Mouse (Mus musculus) cerebellum, adult 2 months (tissue): ENCODE measurements around the gene Pxylp1. TPM values are rescaled to one million over a fixed set of nuclear protein-coding genes. Genes with fewer than 3 reads are reported as not detected.
A peak's percentile ranks its signal among the peaks of the same experiment; 100 is the strongest.

Experiments used
- DNase-seq, 2 experiments: peaks; one replicate each; pipeline ENCODE4 v3.0.0; 2021
- H3K27ac ChIP-seq: fragments of 200-500 bp; 2 replicates; pipeline ENCODE4 v1.5.1; 2012; ENCODE audit warnings: low read length, control low read depth, inconsistent platforms; ENCODE audit not compliant: insufficient read depth
- H3K27me3 ChIP-seq: fragments of 200-500 bp; 2 replicates; pipeline ENCODE4 v1.6.1; 2012; ENCODE audit warnings: inconsistent platforms, mild to moderate bottlenecking, low read length, moderate library complexity; ENCODE audit not compliant: control insufficient read depth, insufficient read depth
- H3K4me1 ChIP-seq: fragments of 200-500 bp; 2 replicates; pipeline ENCODE4 v1.6.1; 2011; ENCODE audit warnings: low read length; ENCODE audit not compliant: control insufficient read depth, insufficient read depth
- H3K4me3 ChIP-seq: fragments of 200-500 bp; replicated peaks from 2 replicates; pipeline ENCODE3; 2011; ENCODE audit warnings: mild to moderate bottlenecking, low read depth, low read length, control low read depth; ENCODE audit not compliant: insufficient read depth
- CTCF ChIP-seq: fragments of 200-500 bp; IDR thresholded peaks from 2 replicates; pipeline ENCODE4 v1.5.1; 2011; ENCODE audit warnings: low read depth, mild to moderate bottlenecking, control low read depth, low read length, moderate library complexity, borderline replicate concordance; ENCODE audit not compliant: insufficient read depth
- POLR2A ChIP-seq: fragments of 200-500 bp; IDR thresholded peaks from 2 replicates; pipeline ENCODE4 v1.6.1; 2011; ENCODE audit warnings: low read length, control low read depth, borderline replicate concordance; ENCODE audit not compliant: insufficient read depth
- WGBS: fragments of 180-500 bp; shearing (Covaris S2); methylation state at CpG from one replicate; pipeline ENCODE4 v1.1.7; 2018; 5-methylcytosine and 5-hydroxymethylcytosine counted together
- polyA plus RNA-seq: library from polyadenylated mRNA; depleted of rRNA; stranded (reverse); fragments of >200 nt; gene quantifications from 2 replicates; pipeline ENCODE4 v1.2.3, GENCODE M21; 2012

Pxylp1 gene
- polyA plus RNA-seq, 1 experiment, result 35.6 TPM

DNA sequence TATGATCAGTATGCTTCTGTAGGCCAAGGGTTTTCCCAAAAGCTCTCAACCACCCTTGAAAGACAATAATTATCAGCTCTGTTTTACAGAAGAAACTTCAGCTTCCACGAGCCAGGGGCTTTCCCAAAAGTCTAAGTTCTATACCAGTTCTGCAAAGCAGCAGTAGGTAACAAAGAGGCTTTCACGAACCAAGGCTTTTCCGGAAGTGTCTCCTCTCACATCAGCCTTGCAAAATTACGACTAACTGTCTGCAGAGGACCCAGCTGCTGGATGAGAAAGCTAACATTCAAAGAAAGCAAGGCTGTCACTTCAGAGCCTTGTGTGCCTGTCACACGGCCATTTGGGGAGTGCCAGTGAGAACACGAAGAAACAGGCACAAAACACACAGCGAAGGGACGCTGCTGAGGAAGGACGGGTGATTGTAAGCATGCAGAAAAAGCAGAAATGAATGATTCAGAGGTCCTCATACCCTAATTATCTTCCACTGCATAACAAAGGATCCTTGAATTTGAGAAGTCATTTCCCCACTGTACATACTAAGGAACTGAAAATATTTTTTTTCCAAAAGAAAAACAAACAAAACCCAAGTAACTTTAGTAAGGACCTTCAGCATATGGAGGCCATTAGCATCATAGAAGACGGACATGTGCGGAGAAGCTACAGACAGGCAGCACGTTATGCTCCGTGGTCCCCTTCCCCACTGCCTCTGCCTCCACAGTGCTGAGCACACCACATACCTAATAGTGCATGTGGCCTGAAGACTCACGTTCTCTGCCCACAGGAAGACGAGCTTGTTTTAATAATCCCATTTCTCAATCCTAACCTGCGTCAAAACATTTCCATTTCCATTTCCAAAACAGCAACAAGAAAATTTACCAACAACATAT is 38.9 kb downstream of the Pxylp1 start:
- TF ChIP-seq CTCF (no peak), POLR2A (no peak)

DNA sequence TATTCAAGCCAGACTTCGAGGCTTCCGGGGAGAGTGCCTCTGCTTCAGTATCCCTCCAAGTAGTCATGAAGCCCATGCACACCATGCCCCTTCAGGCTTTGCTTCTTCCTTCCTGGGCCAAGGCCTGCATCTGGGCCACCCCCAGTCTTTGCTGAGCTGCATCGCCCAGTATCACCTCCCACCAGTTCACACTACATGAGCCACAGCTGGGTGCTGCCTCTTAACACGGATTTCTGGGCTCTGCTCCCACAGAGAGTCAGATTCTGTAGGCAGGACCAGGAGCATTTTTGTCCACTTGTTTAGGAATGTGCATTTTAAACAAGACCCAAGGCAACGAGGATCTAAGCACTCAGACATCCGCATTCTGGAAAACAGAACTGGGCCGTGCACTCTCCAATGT is 40.8 kb downstream of the Pxylp1 start:
- 40% methylated on average over 7 of the region's 7 CpGs for WGBS
- Histone ChIP-seq H3K27me3 (no peaks in the 10 kb centered on the region), H3K4me1 (peaks cover 36% of the 10 kb centered on the region), H3K4me3 (no peak overlapping the region), H3K27ac (no peak overlapping the region)
- DNase-seq, result no peak
- no peak for TF ChIP-seq CTCF
- TF ChIP-seq POLR2A, result no peak

More for the DNA sequence above, 38.9 kb downstream of the Pxylp1 start:
- peaks cover 43% of the 10 kb centered on the region for H3K4me1 ChIP-seq
- DNase-seq, result no peak
- 84% methylated on average over 16 of the region's 16 CpGs for WGBS
- H3K4me3 ChIP-seq, result no peak overlapping the region
- H3K27ac ChIP-seq, result no peak overlapping the region
- no peaks in the 10 kb centered on the region for H3K27me3 ChIP-seq

DNA sequence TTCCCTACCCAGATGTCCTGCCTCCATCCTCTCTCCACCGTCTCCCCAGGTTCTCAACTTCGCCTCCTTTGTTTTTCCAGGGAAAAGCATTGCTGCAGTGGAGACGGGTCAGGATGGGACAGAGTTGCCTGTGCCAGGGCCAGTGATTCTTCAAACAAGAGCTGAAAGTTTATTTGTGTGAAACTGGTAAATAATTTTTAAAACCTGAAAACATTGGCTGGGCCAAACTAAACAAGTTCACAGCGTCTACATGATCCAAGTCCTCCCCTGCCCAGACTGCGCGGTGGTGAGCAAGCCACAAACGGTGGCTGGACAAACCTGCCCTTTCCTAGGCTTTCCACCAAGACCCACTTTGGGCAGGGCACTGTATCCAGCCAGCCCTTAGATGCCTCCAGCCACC is 41.4 kb downstream of the Pxylp1 start:
- no peak overlapping the region for H3K27ac ChIP-seq
- 82% methylated on average over 7 of the region's 7 CpGs for WGBS

DNA sequence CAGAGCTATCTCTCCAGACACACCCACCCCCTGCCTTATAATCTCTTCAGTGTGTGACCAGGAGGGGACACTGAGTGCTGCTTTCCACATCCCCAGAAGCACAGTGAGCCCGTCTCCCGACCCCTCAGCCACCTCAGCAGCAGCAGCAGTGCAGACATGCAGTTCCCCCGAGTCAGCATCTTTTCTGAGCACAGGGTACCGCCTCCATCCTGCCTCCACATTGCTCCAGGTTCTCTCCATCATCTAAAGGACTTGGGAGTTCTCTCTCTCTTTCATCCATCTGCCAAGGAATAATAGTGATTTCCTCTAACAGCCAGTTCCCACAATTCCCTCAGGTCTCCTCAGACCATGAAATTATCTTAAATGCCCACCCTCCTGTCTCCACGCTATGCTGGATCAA is 43.5 kb downstream of the Pxylp1 start:
- TF ChIP-seq POLR2A (no peak), CTCF (no peak)

More for the DNA sequence above, 41.4 kb downstream of the Pxylp1 start:
- Histone ChIP-seq H3K4me1 (peaks cover 35% of the 10 kb centered on the region), H3K27me3 (no peaks in the 10 kb centered on the region), H3K4me3 (no peak overlapping the region)
- no peak for TF ChIP-seq CTCF
- TF ChIP-seq POLR2A, result no peak
- DNase-seq, result no peak

DNA sequence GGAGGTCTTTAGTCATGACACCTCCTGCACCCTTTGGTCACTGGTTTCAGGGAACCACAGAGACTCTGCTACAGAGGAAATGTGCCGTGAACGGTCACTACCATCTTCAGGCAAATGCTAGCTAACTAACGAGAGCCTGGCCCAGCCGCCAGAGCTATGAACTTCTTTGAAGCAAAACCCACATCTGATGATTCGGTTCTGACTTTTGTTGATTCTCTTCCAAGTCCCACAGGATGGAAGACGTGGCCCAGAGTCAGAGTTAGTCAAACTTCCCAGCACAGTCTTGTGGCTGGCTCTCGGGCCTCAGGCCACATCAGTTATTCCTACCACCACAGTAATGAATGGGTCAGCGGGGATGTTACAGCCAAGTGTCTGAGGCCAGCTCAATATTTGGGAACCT is 46.1 kb downstream of the Pxylp1 start:
- TF ChIP-seq CTCF, result no peak
- no peak for TF ChIP-seq POLR2A
- Histone ChIP-seq H3K27ac (no peak overlapping the region), H3K4me3 (no peak overlapping the region), H3K4me1 (peaks cover 39% of the 10 kb centered on the region), H3K27me3 (no peaks in the 10 kb centered on the region)
- DNase-seq, result no peak
- 76% methylated on average over 8 of the region's 8 CpGs for WGBS

More for the DNA sequence above, 43.5 kb downstream of the Pxylp1 start:
- no peaks in the 10 kb centered on the region for H3K27me3 ChIP-seq
- H3K27ac ChIP-seq, result no peak overlapping the region
- 59% methylated on average over 5 of the region's 5 CpGs for WGBS
- DNase-seq, result no peak
- H3K4me3 ChIP-seq, result no peak overlapping the region
- H3K4me1 ChIP-seq, result peaks cover 46% of the 10 kb centered on the region

DNA sequence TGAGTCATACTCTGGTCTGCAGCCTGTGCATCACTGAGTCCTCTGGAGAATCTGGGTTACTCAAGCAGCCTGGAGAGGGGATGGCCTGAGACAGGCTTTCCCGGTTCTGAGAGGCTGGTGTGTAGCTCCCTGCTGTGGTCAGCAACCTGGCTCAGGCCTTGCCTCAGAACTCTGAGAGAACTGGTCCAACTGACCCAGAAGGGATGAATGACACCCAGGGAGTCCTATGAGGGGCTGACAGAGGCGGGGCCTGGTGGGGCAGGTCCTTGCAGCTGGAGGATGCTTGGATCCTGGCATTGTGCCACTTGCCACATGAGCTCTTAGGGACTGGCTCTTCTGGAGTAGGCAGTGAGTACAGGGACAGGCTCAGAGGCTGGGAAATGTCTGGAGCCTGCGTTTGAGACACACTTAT is 47.7 kb downstream of the Pxylp1 start:
- Histone ChIP-seq H3K27ac (peak overlapping the region; percentile 63), H3K27me3 (no peaks in the 10 kb centered on the region), H3K4me3 (no peak overlapping the region), H3K4me1 (peaks cover 36% of the 10 kb centered on the region)
- peak; percentile 73 to 84 for DNase-seq
- WGBS, result 27% methylated on average over 3 of the region's 3 CpGs
- TF ChIP-seq CTCF (no peak), POLR2A (no peak)

DNA sequence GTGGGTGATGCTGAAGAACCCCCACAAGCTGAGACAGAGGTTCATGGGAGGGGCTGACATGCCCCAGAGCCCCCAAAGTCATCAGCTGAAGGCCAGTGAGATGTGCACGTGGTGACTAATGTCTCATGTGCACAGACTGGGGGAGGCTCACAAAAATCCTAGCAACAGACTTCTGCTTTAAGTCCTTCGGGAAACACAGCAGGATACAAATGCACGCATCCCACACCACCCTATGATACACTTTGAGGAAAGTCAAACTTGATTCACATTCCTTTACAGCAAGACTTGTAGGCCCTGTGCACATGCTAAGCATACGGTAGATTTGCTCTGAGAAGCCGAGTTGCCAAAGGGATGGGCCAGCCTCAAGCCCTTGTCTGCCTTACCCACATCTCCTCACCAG is 53.1 kb downstream of the Pxylp1 start:
- TF ChIP-seq CTCF (no peak), POLR2A (no peak)
- Histone ChIP-seq H3K27me3 (no peaks in the 10 kb centered on the region), H3K4me3 (no peak overlapping the region), H3K4me1 (peaks cover 22% of the 10 kb centered on the region), H3K27ac (no peak overlapping the region)
- DNase-seq, result no peak
- WGBS, result 74% methylated on average over 5 of the region's 5 CpGs

DNA sequence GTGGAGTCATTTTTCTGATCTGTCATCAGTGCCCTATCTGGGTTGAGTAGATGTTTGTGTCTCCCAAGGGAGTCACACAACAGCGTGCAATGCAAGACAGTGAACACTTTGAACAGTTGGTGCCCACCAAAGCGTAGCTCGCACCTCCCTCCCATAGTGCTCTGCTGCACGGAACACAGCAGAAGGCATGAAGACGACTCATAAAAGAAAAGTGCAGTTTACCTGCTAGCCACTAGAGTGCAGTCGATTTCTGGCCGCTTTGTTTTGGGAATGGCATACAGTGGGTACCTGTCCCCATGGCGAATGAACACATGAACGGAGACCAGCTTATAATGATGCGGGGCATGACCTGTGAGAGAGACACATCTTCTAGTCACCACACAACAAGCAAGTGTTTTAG is 53.6 kb downstream of the Pxylp1 start:
- no peak overlapping the region for H3K4me3 ChIP-seq
- DNase-seq, result peak; percentile 60 to 71
- no peaks in the 10 kb centered on the region for H3K27me3 ChIP-seq
- 9% methylated on average over 10 of the region's 10 CpGs for WGBS
- H3K27ac ChIP-seq, result no peak overlapping the region
- TF ChIP-seq CTCF (peak; percentile 80), POLR2A (no peak)
- peaks cover 20% of the 10 kb centered on the region for H3K4me1 ChIP-seq
